Mouse (Mus musculus): ENCODE measurements around the gene Slc26a1.

GRCm38 (mm10) chr5:108677605-108678295, 2.4 kb upstream of the Slc26a1 start:
- no peak for TF ChIP-seq POLR2A (IDR thresholded peaks at IDR 0.05; ENCODE audit: borderline replicate concordance, control insufficient read depth, low read depth, low read length)
- no peak for TF ChIP-seq CTCF (IDR thresholded peaks at IDR 0.05; ENCODE audit: control insufficient read depth, insufficient read depth, low read length)
